Mouse (Mus musculus): ENCODE measurements around the gene Igf1r. TPM values are rescaled to one million over a fixed set of nuclear protein-coding genes. Genes with fewer than 3 reads are reported as not detected.

Gene Igf1r
- total and polyA plus RNA-seq, 3 experiments, result 5.6 to 14.4 (median 12.3) TPM

- no peaks in the 10 kb centered on the region for H3K27me3 ChIP-seq (ENCODE audit: control insufficient read depth, insufficient read depth, low read length)
- DNase-seq, result no peak
- H3K9ac ChIP-seq (ENCODE audit: low read depth, low read length), result no peak overlapping the region
- peak overlapping the region; percentile 68; the same call in 1 of the 2 replicates for H3K27ac ChIP-seq
- TF ChIP-seq EP300 (IDR thresholded peaks at IDR 0.05; ENCODE audit: insufficient read depth, low read depth, low read length) (no peak), CTCF (IDR thresholded peaks at IDR 0.05) (no peak), POLR2A (IDR thresholded peaks at IDR 0.05; ENCODE audit: insufficient read depth, low read depth, low read length) (no peak)
- intact Hi-C loops (cut with DNase I), result loop anchor here (5.0 kb wide), 1 partner anchor 116 kb away; no protein-coding TSS in a partner anchor
- H3K36me3 ChIP-seq (ENCODE audit: control insufficient read depth, insufficient read depth, low read length), result peaks cover 7% of the 10 kb centered on the region
- no peaks in the 10 kb centered on the region for H3K79me2 ChIP-seq (replicated peaks; ENCODE audit: control insufficient read depth, insufficient read depth, low read length)
- no peak overlapping the region for H3K4me3 ChIP-seq
- 41% methylated on average over 3 of the region's 3 CpGs for WGBS
- H3K4me1 ChIP-seq (ENCODE audit: control insufficient read depth, insufficient read depth, low read length), result peaks cover 20% of the 10 kb centered on the region
Observed at GRCm38 (mm10) chr7:68010802-68011201, 58.2 kb downstream of the Igf1r start.

- peaks cover 18% of the 10 kb centered on the region for H3K4me1 ChIP-seq (ENCODE audit: control insufficient read depth, insufficient read depth, low read length)
- peaks cover 7% of the 10 kb centered on the region for H3K36me3 ChIP-seq (ENCODE audit: control insufficient read depth, insufficient read depth, low read length)
- DNase-seq, result no peak
- WGBS, result 57% methylated on average over 13 of the region's 13 CpGs
- H3K27me3 ChIP-seq (ENCODE audit: control insufficient read depth, insufficient read depth, low read length), result no peaks in the 10 kb centered on the region
- H3K27ac ChIP-seq, result no peak overlapping the region
- intact Hi-C loops (cut with DNase I), result loop anchor here (5.0 kb wide), 1 partner anchor 116 kb away; no protein-coding TSS in a partner anchor
- H3K9ac ChIP-seq (ENCODE audit: low read depth, low read length), result no peak overlapping the region
- no peaks in the 10 kb centered on the region for H3K79me2 ChIP-seq (replicated peaks; ENCODE audit: control insufficient read depth, insufficient read depth, low read length)
- TF ChIP-seq CTCF (IDR thresholded peaks at IDR 0.05), result no peak
- no peak for TF ChIP-seq EP300 (IDR thresholded peaks at IDR 0.05; ENCODE audit: insufficient read depth, low read depth, low read length)
- no peak for TF ChIP-seq POLR2A (IDR thresholded peaks at IDR 0.05; ENCODE audit: insufficient read depth, low read depth, low read length)
- H3K4me3 ChIP-seq, result no peak overlapping the region
Observed at GRCm38 (mm10) chr7:68011385-68012122, 58.9 kb downstream of the Igf1r start.

- peaks cover 18% of the 10 kb centered on the region for H3K4me1 ChIP-seq (ENCODE audit: control insufficient read depth, insufficient read depth, low read length)
- no peak overlapping the region for H3K4me3 ChIP-seq
- no peak for DNase-seq
- TF ChIP-seq CTCF (IDR thresholded peaks at IDR 0.05) (no peak), POLR2A (IDR thresholded peaks at IDR 0.05; ENCODE audit: insufficient read depth, low read depth, low read length) (no peak), EP300 (IDR thresholded peaks at IDR 0.05; ENCODE audit: insufficient read depth, low read depth, low read length) (no peak)
- no peaks in the 10 kb centered on the region for H3K79me2 ChIP-seq (replicated peaks; ENCODE audit: control insufficient read depth, insufficient read depth, low read length)
- peaks cover 7% of the 10 kb centered on the region for H3K36me3 ChIP-seq (ENCODE audit: control insufficient read depth, insufficient read depth, low read length)
- no peak overlapping the region for H3K9ac ChIP-seq (ENCODE audit: low read depth, low read length)
- H3K27me3 ChIP-seq (ENCODE audit: control insufficient read depth, insufficient read depth, low read length), result no peaks in the 10 kb centered on the region
- WGBS, result 21% methylated on average over 6 of the region's 6 CpGs
- no peak overlapping the region for H3K27ac ChIP-seq
- intact Hi-C loops (cut with DNase I), result loop anchor here (5.0 kb wide), 1 partner anchor 115 kb away; no protein-coding TSS in a partner anchor
Observed at GRCm38 (mm10) chr7:68012123-68012474, 59.5 kb downstream of the Igf1r start.

GRCm38 (mm10) chr7:68014495-68014894 lies 61.9 kb downstream of the Igf1r start:
- H3K4me1 ChIP-seq (ENCODE audit: control insufficient read depth, insufficient read depth, low read length), result peaks cover 16% of the 10 kb centered on the region

GRCm38 (mm10) chr7:68015404-68015803 lies 62.8 kb downstream of the Igf1r start:
- TF ChIP-seq CTCF (IDR thresholded peaks at IDR 0.05) (no peak), POLR2A (IDR thresholded peaks at IDR 0.05; ENCODE audit: insufficient read depth, low read depth, low read length) (no peak), EP300 (IDR thresholded peaks at IDR 0.05; ENCODE audit: insufficient read depth, low read depth, low read length) (no peak)
- Histone ChIP-seq H3K27me3 (ENCODE audit: control insufficient read depth, insufficient read depth, low read length) (no peaks in the 10 kb centered on the region), H3K36me3 (ENCODE audit: control insufficient read depth, insufficient read depth, low read length) (peaks cover 7% of the 10 kb centered on the region), H3K9ac (ENCODE audit: low read depth, low read length) (no peak overlapping the region), H3K79me2 (replicated peaks; ENCODE audit: control insufficient read depth, insufficient read depth, low read length) (no peaks in the 10 kb centered on the region), H3K4me3 (no peak overlapping the region), H3K4me1 (ENCODE audit: control insufficient read depth, insufficient read depth, low read length) (peaks cover 10% of the 10 kb centered on the region), H3K27ac (no peak overlapping the region)
- WGBS, result 71% methylated on average over 3 of the region's 3 CpGs
- DNase-seq, result no peak
- intact Hi-C loops (cut with DNase I), result no loop called here

More at GRCm38 (mm10) chr7:68014495-68014894, 61.9 kb downstream of the Igf1r start:
- no peaks in the 10 kb centered on the region for H3K27me3 ChIP-seq (ENCODE audit: control insufficient read depth, insufficient read depth, low read length)
- no peak overlapping the region for H3K27ac ChIP-seq
- no peak overlapping the region for H3K9ac ChIP-seq (ENCODE audit: low read depth, low read length)
- TF ChIP-seq CTCF (IDR thresholded peaks at IDR 0.05), result no peak
- TF ChIP-seq EP300 (IDR thresholded peaks at IDR 0.05; ENCODE audit: insufficient read depth, low read depth, low read length), result no peak
- TF ChIP-seq POLR2A (IDR thresholded peaks at IDR 0.05; ENCODE audit: insufficient read depth, low read depth, low read length), result no peak
- DNase-seq, result no peak
- intact Hi-C loops (cut with DNase I), result loop anchor here (5.0 kb wide), 1 partner anchor 113 kb away; no protein-coding TSS in a partner anchor
- H3K4me3 ChIP-seq, result no peak overlapping the region
- WGBS, result 89% methylated on average over 3 of the region's 3 CpGs
- no peaks in the 10 kb centered on the region for H3K79me2 ChIP-seq (replicated peaks; ENCODE audit: control insufficient read depth, insufficient read depth, low read length)
- H3K36me3 ChIP-seq (ENCODE audit: control insufficient read depth, insufficient read depth, low read length), result peaks cover 7% of the 10 kb centered on the region

GRCm38 (mm10) chr7:68018038-68018437 lies 65.4 kb downstream of the Igf1r start:
- no peak for TF ChIP-seq EP300 (IDR thresholded peaks at IDR 0.05; ENCODE audit: insufficient read depth, low read depth, low read length)
- TF ChIP-seq CTCF (IDR thresholded peaks at IDR 0.05), result no peak
- TF ChIP-seq POLR2A (IDR thresholded peaks at IDR 0.05; ENCODE audit: insufficient read depth, low read depth, low read length), result no peak

More at GRCm38 (mm10) chr7:68018038-68018437, 65.4 kb downstream of the Igf1r start:
- no peaks in the 10 kb centered on the region for H3K27me3 ChIP-seq (ENCODE audit: control insufficient read depth, insufficient read depth, low read length)
- no peak overlapping the region for H3K9ac ChIP-seq (ENCODE audit: low read depth, low read length)
- H3K79me2 ChIP-seq (replicated peaks; ENCODE audit: control insufficient read depth, insufficient read depth, low read length), result no peaks in the 10 kb centered on the region; the same call in 1 of the 2 replicates
- no peak overlapping the region for H3K27ac ChIP-seq
- DNase-seq, result no peak
- H3K4me3 ChIP-seq, result no peak overlapping the region
- no peaks in the 10 kb centered on the region; the same call in 1 of the 2 replicates for H3K36me3 ChIP-seq (ENCODE audit: control insufficient read depth, insufficient read depth, low read length)
- WGBS, result 50% methylated on average over 4 of the region's 4 CpGs
- peaks cover 5% of the 10 kb centered on the region for H3K4me1 ChIP-seq (ENCODE audit: control insufficient read depth, insufficient read depth, low read length)
- intact Hi-C loops (cut with DNase I), result no loop called here
